Mouse (Mus musculus) cerebellum, adult 2 months (tissue): Measurements from ENCODE around the gene Ush2a.

Experiments
- CTCF ChIP-seq: fragments of 200-500 bp; IDR thresholded peaks from 2 replicates; pipeline ENCODE4 v1.5.1; 2011; ENCODE audit warnings: low read depth, mild to moderate bottlenecking, control low read depth, low read length, moderate library complexity, borderline replicate concordance; ENCODE audit not compliant: insufficient read depth
- POLR2A ChIP-seq: fragments of 200-500 bp; IDR thresholded peaks from 2 replicates; pipeline ENCODE4 v1.6.1; 2011; ENCODE audit warnings: low read length, control low read depth, borderline replicate concordance; ENCODE audit not compliant: insufficient read depth

GRCm38 (mm10) chr1:188656121-188656520, 394.3 kb downstream of the Ush2a start:
- no peak for TF ChIP-seq POLR2A
- TF ChIP-seq CTCF, result no peak
